In the genomic region with DNA sequence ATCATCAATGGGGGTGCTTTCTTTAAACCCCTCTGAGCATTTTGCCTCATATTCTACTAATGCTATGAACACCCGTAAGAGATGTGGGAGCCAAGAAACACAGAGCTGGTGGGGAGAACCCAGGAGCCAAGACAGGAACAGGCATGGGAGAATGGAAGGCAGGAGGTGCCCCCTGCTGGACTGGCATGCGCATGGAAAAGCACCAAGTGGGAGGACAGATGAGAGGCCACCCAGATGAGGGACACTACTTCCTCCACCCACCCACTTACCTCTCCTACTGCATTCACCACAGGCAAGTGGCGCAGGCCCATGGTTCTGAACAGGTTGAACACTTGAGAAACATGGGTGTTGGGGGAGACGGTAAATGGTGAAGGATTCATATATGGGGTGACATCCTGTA, we compare ENCODE assay signal across 8 mouse cellular contexts. TPM values are rescaled to one million over a fixed set of nuclear protein-coding genes. Genes with fewer than 3 reads are reported as not detected.
DNase-seq lines count a peak whose midpoint lies in the region; ATAC-seq and TF ChIP-seq lines count a peak whose summit lies in the region.

No protein-coding gene starts in this region.

- H3K27me3 ChIP-seq in heart, adult 2 months (ENCODE audit: control insufficient read depth, insufficient read depth, low read length) = no peaks in the 10 kb centered on the region
- 0 out of 2 replicates have a peak, but pooled peaks cover 2% of the 10 kb centered on the region for H3K27me3 ChIP-seq in heart, embryonic 11.5 days (ENCODE audit: control insufficient read depth, insufficient read depth, low read length)
- H3K27me3 ChIP-seq in neural tube, embryonic 15.5 days (replicated peaks) = no peaks in the 10 kb centered on the region

- H3K27ac ChIP-seq in heart, adult 2 months = no peak overlapping the region
- H3K27ac ChIP-seq in heart, embryonic 11.5 days (ENCODE audit: low read depth, low read length) = no peak overlapping the region
- no peak overlapping the region for H3K27ac ChIP-seq in neural tube, embryonic 15.5 days (replicated peaks)

- no peaks in the 10 kb centered on the region for H3K36me3 ChIP-seq in heart, adult 2 months (ENCODE audit: control insufficient read depth, insufficient read depth, low read length)
- peaks cover 55% of the 10 kb centered on the region for H3K36me3 ChIP-seq in heart, embryonic 11.5 days (ENCODE audit: control insufficient read depth, insufficient read depth, low read length)
- H3K36me3 ChIP-seq in neural tube, embryonic 15.5 days = peaks cover 99% of the 10 kb centered on the region

- H3K79me2 ChIP-seq in heart, adult 2 months (replicated peaks; ENCODE audit: control insufficient read depth, insufficient read depth, low read length) = no peaks in the 10 kb centered on the region

- H3K4me2 ChIP-seq in heart, embryonic 11.5 days = no peak overlapping the region
- H3K4me2 ChIP-seq in neural tube, embryonic 15.5 days = no peak overlapping the region

- no peak overlapping the region for H3K4me3 ChIP-seq in heart, adult 2 months
- H3K4me3 ChIP-seq in heart, embryonic 11.5 days (ENCODE audit: low read depth, low read length) = no peak overlapping the region
- no peak overlapping the region for H3K4me3 ChIP-seq in neural tube, embryonic 15.5 days (replicated peaks)

- peak; percentile 52; the same call in 1 of the 2 replicates for TF ChIP-seq EP300 in heart, adult 2 months (IDR thresholded peaks at IDR 0.05; ENCODE audit: insufficient read depth, low read depth, low read length)

- ATAC-seq in heart, embryonic 11.5 days (replicated peaks; ENCODE audit: insufficient number of reproducible peaks, low FRiP score, low TSS enrichment) = no peak
- no peak for ATAC-seq in neural tube, embryonic 15.5 days (ENCODE audit: low FRiP score)

- no peaks in the 10 kb centered on the region for H3K9me3 ChIP-seq in heart, embryonic 11.5 days (replicated peaks; ENCODE audit: control insufficient read depth, low read length)
- no peaks in the 10 kb centered on the region for H3K9me3 ChIP-seq in neural tube, embryonic 15.5 days (replicated peaks)

- TF ChIP-seq POLR2A in heart, adult 2 months (IDR thresholded peaks at IDR 0.05; ENCODE audit: insufficient read depth, low read depth, low read length) = no peak

- TF ChIP-seq CTCF in heart, adult 2 months (IDR thresholded peaks at IDR 0.05) = peak; percentile 83

- no peaks in the 10 kb centered on the region for H3K4me1 ChIP-seq in heart, adult 2 months (ENCODE audit: control insufficient read depth, insufficient read depth, low read length)
- no peaks in the 10 kb centered on the region for H3K4me1 ChIP-seq in heart, embryonic 11.5 days (ENCODE audit: control insufficient read depth, insufficient read depth, low read length)
- no peaks in the 10 kb centered on the region for H3K4me1 ChIP-seq in neural tube, embryonic 15.5 days

- DNase-seq in heart, adult 2 months = peak; percentile 54 to 69
- DNase-seq in B cell, adult 2 months = peak; percentile 8 to 15
- peak; percentile 79 for DNase-seq in adrenal gland, postnatal 10 days
- peak; percentile 23 for DNase-seq in gastrocnemius, postnatal 25 days
- peak; percentile 60 to 69 for DNase-seq in layer of hippocampus, postnatal 36 days
- peak; percentile 17 for DNase-seq in mesoderm, embryonic 11.5 days (ENCODE audit: low read depth, low spot score)

- intact Hi-C loops in heart, adult 2 months (cut with DNase I) = loop anchor here (1.0 to 5.0 kb wide), 2 partner anchors 48 to 196 kb away; no protein-coding TSS in a partner anchor

- 69% methylated on average over 4 of the region's 4 CpGs for WGBS in heart, adult 2 months
- WGBS in heart, embryonic 11.5 days (ENCODE audit: insufficient replicate concordance) = 78% methylated on average over 4 of the region's 4 CpGs
- 86% methylated on average over 4 of the region's 4 CpGs for WGBS in neural tube, embryonic 15.5 days

- H3K9ac ChIP-seq in heart, adult 2 months (ENCODE audit: low read depth, low read length) = no peak overlapping the region
- H3K9ac ChIP-seq in heart, embryonic 11.5 days (ENCODE audit: low read depth, low read length) = no peak overlapping the region
- no peak overlapping the region for H3K9ac ChIP-seq in neural tube, embryonic 15.5 days (replicated peaks)

RNA-seq across cellular contexts. Expression of gene Nppa, which starts 7.9 kb away (rescaled TPM):
- total RNA-seq in heart, adult 2 months (2021) = 1,000 to 10,000 TPM; 1,237 to 1,820 TPM
- polyA plus RNA-seq in heart, adult 2 months (2012; rRNA removed) = 4,085 and 4,474 TPM in 2 replicates
- polyA plus RNA-seq in heart, embryonic 11.5 days (2014; fragmentation: Nextera tagmentation; extraction: Ambion mirVana) = 5,496 and 5,973 TPM in 2 replicates
- total RNA-seq in adrenal gland, postnatal 10 days (2021) = not detected
- total RNA-seq in gastrocnemius, postnatal 25 days (2021) = not detected
- not detected for total RNA-seq in layer of hippocampus, postnatal 36 days (2021)
- polyA plus RNA-seq in neural tube, embryonic 15.5 days (2015; fragmentation: Nextera tagmentation; extraction: Ambion mirVana) = 1.6 and 1.7 TPM in 2 replicates

RNA-seq across cellular contexts. Expression of gene Nppb, which starts 22.8 kb away (rescaled TPM):
- 100 to 1,000 TPM; 117 to 262 TPM for total RNA-seq in heart, adult 2 months (2021)
- 204 and 212 TPM in 2 replicates for polyA plus RNA-seq in heart, adult 2 months (2012; rRNA removed)
- 305 and 336 TPM in 2 replicates for polyA plus RNA-seq in heart, embryonic 11.5 days (2014; fragmentation: Nextera tagmentation; extraction: Ambion mirVana)
- not detected for total RNA-seq in adrenal gland, postnatal 10 days (2021)
- total RNA-seq in gastrocnemius, postnatal 25 days (2021) = not detected
- total RNA-seq in layer of hippocampus, postnatal 36 days (2021) = not detected
- polyA plus RNA-seq in neural tube, embryonic 15.5 days (2015; fragmentation: Nextera tagmentation; extraction: Ambion mirVana) = 0.33 TPM in 1 of 2 replicates, not detected in the other

RNA-seq across cellular contexts. Expression of gene Clcn6, which starts 30.2 kb away (rescaled TPM):
- total RNA-seq in heart, adult 2 months (2021) = 1 to 10 TPM; 7.5 to 8.1 TPM
- polyA plus RNA-seq in heart, adult 2 months (2012; rRNA removed) = 8.9 and 9.0 TPM in 2 replicates
- 6.3 and 7.3 TPM in 2 replicates for polyA plus RNA-seq in heart, embryonic 11.5 days (2014; fragmentation: Nextera tagmentation; extraction: Ambion mirVana)
- 10 to 100 TPM in 1 of 2 experiments, 1 to 10 TPM in 1; 8.4 to 12.8 TPM for total RNA-seq in adrenal gland, postnatal 10 days (2021)
- total RNA-seq in gastrocnemius, postnatal 25 days (2021) = 1 to 10 TPM; 3.5 to 4.7 TPM
- 10 to 100 TPM; 71.1 to 75.3 TPM for total RNA-seq in layer of hippocampus, postnatal 36 days (2021)
- polyA plus RNA-seq in neural tube, embryonic 15.5 days (2015; fragmentation: Nextera tagmentation; extraction: Ambion mirVana) = 28.0 and 29.0 TPM in 2 replicates

RNA-seq across cellular contexts. Expression of gene Mthfr, which starts 30.5 kb away (rescaled TPM):
- total RNA-seq in heart, adult 2 months (2021) = 10 to 100 TPM in 1 of 2 experiments, 1 to 10 TPM in 1; 8.2 to 11.0 TPM
- 15.7 and 17.3 TPM in 2 replicates for polyA plus RNA-seq in heart, adult 2 months (2012; rRNA removed)
- 8.9 and 10.4 TPM in 2 replicates for polyA plus RNA-seq in heart, embryonic 11.5 days (2014; fragmentation: Nextera tagmentation; extraction: Ambion mirVana)
- 10 to 100 TPM; 41.9 to 44.0 TPM for total RNA-seq in adrenal gland, postnatal 10 days (2021)
- total RNA-seq in gastrocnemius, postnatal 25 days (2021) = 1 to 10 TPM; 6.8 to 9.4 TPM
- 10 to 100 TPM; 29.1 to 33.2 TPM for total RNA-seq in layer of hippocampus, postnatal 36 days (2021)
- polyA plus RNA-seq in neural tube, embryonic 15.5 days (2015; fragmentation: Nextera tagmentation; extraction: Ambion mirVana) = 16.5 and 17.3 TPM in 2 replicates

Comparison
In these comparisons a context has a peak if more than half of its experiments do, and no peak if none do; other contexts are left out.
1. DNase-seq: peak in every context shown above with its lines; median percentile 79 in adrenal gland, postnatal 10 days; 64 in layer of hippocampus, postnatal 36 days; 62 in heart, adult 2 months; 23 in gastrocnemius, postnatal 25 days; 17 in mesoderm, embryonic 11.5 days; 12 in B cell, adult 2 months.
2. RNA of gene Nppa, which starts 7.9 kb away (total RNA-seq): 1,237 to 1,820 TPM in heart, adult 2 months; not detected in layer of hippocampus, postnatal 36 days, not detected in gastrocnemius, postnatal 25 days and not detected in adrenal gland, postnatal 10 days; every median in the first group is over 100 times any median in the second.
3. RNA of gene Nppb, which starts 22.8 kb away (total RNA-seq): 117 to 262 TPM in heart, adult 2 months; not detected in adrenal gland, postnatal 10 days, not detected in gastrocnemius, postnatal 25 days and not detected in layer of hippocampus, postnatal 36 days; every median in the first group is over 100 times any median in the second.
4. RNA of gene Clcn6, which starts 30.2 kb away (total RNA-seq): 71.1 to 75.3 TPM in layer of hippocampus, postnatal 36 days; 8.4 to 12.8 TPM in adrenal gland, postnatal 10 days, 7.5 to 8.1 TPM in heart, adult 2 months and 3.5 to 4.7 TPM in gastrocnemius, postnatal 25 days; every median in the first group is over 4 times any median in the second.